Mouse (Mus musculus) heart, adult 2 months (tissue): Measurements from ENCODE around the gene Dph2.

ENCODE experiments used
- CTCF ChIP-seq: fragments of 200-600 bp; IDR thresholded peaks from 2 replicates; pipeline ENCODE4 v1.8.1; 2022; ENCODE audit warnings: antibody characterized with exemption, mild to moderate bottlenecking, moderate library complexity
- EP300 ChIP-seq: fragments of 200-500 bp; IDR thresholded peaks from 2 replicates; pipeline ENCODE4 v1.6.1; 2011; ENCODE audit warnings: low read depth, low read length, control low read depth; ENCODE audit not compliant: insufficient read depth
- POLR2A ChIP-seq: fragments of 200-500 bp; IDR thresholded peaks from 2 replicates; pipeline ENCODE4 v1.6.1; 2011; ENCODE audit warnings: mild to moderate bottlenecking, low read depth, low read length, control low read depth; ENCODE audit not compliant: insufficient read depth

DNA sequence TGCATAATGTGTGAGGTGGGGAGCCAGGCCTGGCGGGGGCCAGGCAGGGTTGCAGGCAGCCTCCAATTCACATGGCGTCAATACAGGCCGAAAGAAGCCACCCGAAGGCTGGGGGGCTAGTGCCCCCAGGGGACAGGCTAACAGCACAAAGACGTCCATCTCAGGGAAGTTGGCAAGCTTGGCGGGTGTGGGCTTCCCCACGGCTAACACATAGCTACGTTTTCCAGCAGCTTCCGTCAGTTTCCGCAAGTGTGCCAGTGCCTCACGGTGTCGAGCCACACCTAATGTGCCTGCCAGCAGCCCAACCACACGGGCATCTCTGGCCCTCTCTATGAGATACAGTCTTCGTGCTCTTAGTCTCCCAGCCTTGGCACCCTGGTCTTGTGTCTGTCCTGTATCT is 1.8 kb downstream of the Dph2 start:
- TF ChIP-seq CTCF (no peak), POLR2A (no peak), EP300 (no peak)
